Mouse (Mus musculus) lung, adult 2 months (tissue): ENCODE data around the gene AC109138.7. TPM values are rescaled to one million over a fixed set of nuclear protein-coding genes. Genes with fewer than 3 reads are reported as not detected.
A peak's percentile ranks its signal among the peaks of the same experiment; 100 is the strongest.

Experiments used
- DNase-seq: peaks from one replicate; pipeline ENCODE4 v3.0.0; 2022
- H3K4me1 ChIP-seq: fragments of 200-500 bp; 2 replicates; pipeline ENCODE4 v1.6.1; 2011; ENCODE audit warnings: low read length; ENCODE audit not compliant: control insufficient read depth, insufficient read depth
- H3K4me3 ChIP-seq: fragments of 200-500 bp; replicated peaks from 2 replicates; pipeline ENCODE3; 2011; ENCODE audit warnings: low read depth, mild to moderate bottlenecking, control low read depth, low read length; ENCODE audit errors: extremely low read depth
- CTCF ChIP-seq: fragments of 200-500 bp; IDR thresholded peaks from 2 replicates; pipeline ENCODE4 v1.5.1; 2011; ENCODE audit warnings: mild to moderate bottlenecking, low read length, control low read depth; ENCODE audit not compliant: insufficient read depth
- POLR2A ChIP-seq: fragments of 200-500 bp; IDR thresholded peaks from 2 replicates; pipeline ENCODE4 v1.6.1; 2011; ENCODE audit warnings: low read depth, mild to moderate bottlenecking, control low read depth, low read length, borderline replicate concordance; ENCODE audit errors: extremely low read depth
- WGBS: fragments of 180-500 bp; shearing (Covaris S2); methylation state at CpG from one replicate; pipeline ENCODE4 v1.1.7; 2018; 5-methylcytosine and 5-hydroxymethylcytosine counted together
- polyA plus RNA-seq: library from polyadenylated mRNA; depleted of rRNA; stranded (reverse); fragments of >200 nt; gene quantifications from 2 replicates; pipeline ENCODE4 v1.2.3, GENCODE M21; 2012

Gene AC109138.7
- polyA plus RNA-seq, 1 experiment: not detected

DNA sequence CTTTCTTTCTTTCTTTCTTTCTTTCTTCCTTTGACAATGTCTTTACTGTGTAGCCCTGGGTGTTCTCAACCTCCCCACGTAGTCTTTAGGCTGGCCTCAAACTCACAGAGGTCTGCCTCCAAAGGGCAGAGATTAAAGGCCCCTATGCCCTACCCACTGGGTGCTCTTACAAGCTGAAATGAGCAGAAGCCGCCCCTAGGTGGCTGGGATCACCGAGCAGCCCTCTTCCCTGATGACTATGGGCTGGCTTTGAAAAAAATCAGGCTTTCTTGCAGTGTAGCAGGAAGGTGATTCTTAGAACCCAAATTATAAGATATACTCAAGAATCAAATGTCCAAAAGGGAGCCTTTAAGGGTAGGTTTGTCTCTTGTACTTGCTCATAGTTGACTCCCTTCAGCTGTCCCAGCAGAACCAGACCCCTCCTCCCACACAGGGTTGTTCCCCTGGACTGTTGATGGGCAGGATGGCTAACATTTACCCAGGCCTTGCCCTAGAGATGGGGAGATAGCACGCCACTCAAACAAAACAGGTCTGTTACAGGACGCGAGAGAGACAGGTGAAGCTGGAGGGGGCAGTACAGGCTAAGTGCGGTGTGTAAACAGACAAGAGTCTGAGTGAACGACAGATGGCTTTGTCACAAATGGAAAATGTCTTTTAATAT is 47.0 kb downstream of the AC109138.7 start:
- TF ChIP-seq CTCF (no peak), POLR2A (no peak)
- H3K4me1 ChIP-seq: no peaks in the 10 kb centered on the region; the same call in 1 of the 2 replicates
- DNase-seq: no peak
- H3K4me3 ChIP-seq: no peak overlapping the region
- 63% methylated on average over 8 of the region's 8 CpGs for WGBS

DNA sequence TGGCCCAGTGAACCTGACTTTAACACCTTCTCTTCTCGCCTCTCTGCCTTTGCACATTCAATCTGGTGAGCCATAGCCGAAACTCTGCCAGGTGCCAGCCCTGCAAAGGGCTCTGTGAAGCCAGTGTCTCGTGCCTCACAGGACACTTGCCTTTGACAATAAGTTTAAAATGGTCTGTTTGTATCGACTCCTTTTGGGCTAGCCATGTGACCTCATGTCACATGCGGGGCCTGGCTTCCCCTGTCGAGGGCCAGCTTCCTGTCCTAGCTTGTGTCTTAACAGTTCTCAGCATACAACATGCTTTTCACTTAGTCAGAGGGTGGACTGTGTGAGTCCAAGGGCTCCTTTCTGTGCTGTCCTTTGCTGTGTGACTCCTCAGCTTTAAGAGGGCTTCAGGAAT is 48.6 kb downstream of the AC109138.7 start:
- WGBS: 51% methylated on average over 6 of the region's 6 CpGs
- DNase-seq: no peak

DNA sequence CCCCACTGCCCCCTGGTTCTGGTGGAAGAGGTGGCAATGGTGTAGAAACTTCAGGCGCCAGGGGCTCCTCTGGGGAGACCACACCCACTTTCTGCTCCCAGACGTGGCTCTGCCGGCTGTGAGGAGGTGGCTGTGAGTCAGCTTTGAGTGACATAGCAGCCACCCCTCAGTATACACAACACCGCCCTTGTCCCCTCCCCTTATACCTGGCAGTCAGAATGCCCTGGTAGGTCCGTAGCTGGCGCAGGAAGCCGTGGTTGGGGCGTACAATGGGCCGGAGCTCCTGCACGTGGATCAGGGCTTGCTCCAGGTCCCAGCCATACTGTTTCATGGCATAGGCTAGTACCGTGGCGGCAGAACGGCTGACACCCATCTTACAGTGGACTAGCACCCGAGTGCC is 49.5 kb downstream of the AC109138.7 start:
- Histone ChIP-seq H3K4me3 (no peak overlapping the region), H3K4me1 (peaks cover 4% of the 10 kb centered on the region)
- no peak for TF ChIP-seq POLR2A
- no peak for TF ChIP-seq CTCF
- 69% methylated on average over 14 of the region's 14 CpGs for WGBS
- no peak for DNase-seq

More for the DNA sequence above, 48.6 kb downstream of the AC109138.7 start:
- no peak overlapping the region for H3K4me3 ChIP-seq
- TF ChIP-seq POLR2A (no peak), CTCF (no peak)
- no peaks in the 10 kb centered on the region for H3K4me1 ChIP-seq

GRCm38 (mm10) chr19:4264171-4264780 is 50.1 kb downstream of the AC109138.7 start:
- DNase-seq: no peak
- Histone ChIP-seq H3K4me1 (peaks cover 4% of the 10 kb centered on the region), H3K4me3 (no peak overlapping the region)
- WGBS: 92% methylated on average over 6 of the region's 6 CpGs
- no peak for TF ChIP-seq CTCF
- no peak for TF ChIP-seq POLR2A

DNA sequence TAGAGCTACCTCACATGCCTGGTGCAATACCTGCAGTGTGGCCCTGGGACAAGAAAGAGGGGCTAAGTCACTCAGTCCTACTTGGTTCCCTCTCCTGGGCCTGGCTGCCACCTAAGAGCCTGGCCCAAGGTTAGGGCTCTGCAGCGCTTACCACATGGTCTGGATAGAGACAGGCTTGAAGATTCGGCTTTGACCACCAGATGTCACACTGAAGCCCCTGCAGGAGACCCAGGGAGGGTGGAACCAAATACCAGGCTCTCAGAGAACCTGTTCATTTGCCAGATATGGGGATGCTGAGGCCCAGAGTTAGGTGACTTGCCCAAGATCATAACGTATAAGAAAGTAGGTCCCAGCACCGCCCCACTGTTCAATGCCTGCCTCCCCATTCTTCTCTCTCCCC is 51.8 kb downstream of the AC109138.7 start:
- 72% methylated on average over 4 of the region's 4 CpGs for WGBS
- no peak for TF ChIP-seq POLR2A
- TF ChIP-seq CTCF: no peak
- Histone ChIP-seq H3K4me1 (peaks cover 6% of the 10 kb centered on the region), H3K4me3 (no peak overlapping the region)
- no peak for DNase-seq

DNA sequence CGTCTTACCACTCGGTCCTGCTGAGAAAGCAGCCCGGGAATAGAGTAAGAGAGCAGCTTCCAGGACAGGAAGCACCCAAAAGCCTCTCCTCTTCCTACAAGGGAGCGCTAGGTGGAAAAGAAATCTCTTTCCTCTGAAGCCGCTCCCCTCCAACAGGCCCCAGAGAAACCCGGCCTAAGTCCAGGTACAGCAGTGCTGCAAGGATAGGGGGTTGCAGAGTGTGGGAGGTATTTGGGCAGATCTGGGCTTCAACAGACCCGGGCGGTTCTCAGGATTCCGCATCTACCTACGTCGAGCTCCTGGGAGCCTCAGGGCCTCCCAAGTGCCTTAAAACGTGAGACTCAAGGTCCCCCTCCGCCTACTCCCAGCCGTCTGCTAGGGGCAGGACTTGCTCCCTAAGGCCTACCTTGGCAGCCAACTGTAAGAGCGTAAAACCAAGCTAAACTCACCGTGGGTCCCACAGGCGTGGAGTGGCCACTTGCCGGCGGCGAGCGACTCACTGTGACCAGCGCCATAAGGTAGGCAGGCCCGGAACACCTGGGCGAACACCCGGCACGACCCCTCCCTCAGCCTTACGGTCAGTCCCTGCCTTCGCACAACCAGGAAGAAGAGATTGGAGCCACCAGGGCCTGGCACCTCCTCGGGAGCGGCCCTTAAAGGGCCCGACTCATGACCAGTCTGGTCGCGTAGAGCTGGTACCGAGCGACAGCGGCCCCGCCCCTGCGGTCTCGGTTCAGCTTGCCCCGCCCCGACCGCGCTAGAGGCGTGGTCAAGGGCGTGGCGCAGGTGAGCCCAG is 54.6 kb downstream of the AC109138.7 start, which contains the start of gene Ssh3:
Ssh3 (minus strand) TSS at position 615 of the 796 bp plus-strand sequence.
- WGBS: 11% methylated on average over 46 of the region's 46 CpGs

GRCm38 (mm10) chr19:4270187-4270586 is 56.0 kb downstream of the AC109138.7 start:
- TF ChIP-seq POLR2A (no peak), CTCF (no peak)
- no peak overlapping the region for H3K4me3 ChIP-seq
- H3K4me1 ChIP-seq: peaks cover 6% of the 10 kb centered on the region
- DNase-seq: no peak
- 72% methylated on average over 6 of the region's 6 CpGs for WGBS

More for the DNA sequence above, 54.6 kb downstream of the AC109138.7 start, which contains the start of gene Ssh3:
- no peak for TF ChIP-seq CTCF
- peak; percentile 59; the same call in 1 of the 2 replicates for TF ChIP-seq POLR2A
- H3K4me3 ChIP-seq: peak within 1 kb of the TSS; percentile 91
- H3K4me1 ChIP-seq: peaks cover 6% of the 10 kb centered on the region
- peak; percentile 82 for DNase-seq

DNA sequence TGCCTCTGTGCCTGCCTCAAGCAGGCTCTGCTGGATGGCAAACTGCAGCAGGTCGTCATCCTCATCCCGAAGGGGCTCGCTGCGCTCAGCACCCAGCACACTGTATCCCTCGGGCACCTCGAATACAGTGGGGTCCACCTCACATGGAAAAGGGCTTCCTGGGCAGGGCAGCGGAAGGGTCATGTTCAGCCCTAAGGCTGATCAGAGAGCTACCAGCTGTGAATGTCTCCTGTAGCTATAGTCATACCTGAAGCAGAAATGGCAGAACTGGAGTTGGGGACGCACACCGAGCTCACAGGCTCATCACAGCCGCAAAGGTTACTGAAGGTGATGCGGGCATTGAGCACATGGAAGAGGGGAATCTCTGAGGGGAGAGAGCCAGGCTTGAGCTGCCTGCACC is 56.8 kb downstream of the AC109138.7 start:
- H3K4me1 ChIP-seq: peaks cover 6% of the 10 kb centered on the region
- TF ChIP-seq POLR2A (no peak), CTCF (no peak)
- H3K4me3 ChIP-seq: no peak overlapping the region
- DNase-seq: no peak
- 95% methylated on average over 11 of the region's 11 CpGs for WGBS

GRCm38 (mm10) chr19:4279487-4279886 is 65.3 kb downstream of the AC109138.7 start:
- 98% methylated on average over 1 of the region's 1 CpGs for WGBS
- H3K4me3 ChIP-seq: no peak overlapping the region
- DNase-seq: no peak
- no peak for TF ChIP-seq POLR2A
- TF ChIP-seq CTCF: peak; percentile 7; the same call in 1 of the 2 replicates
- peaks cover 3% of the 10 kb centered on the region; the same call in 1 of the 2 replicates for H3K4me1 ChIP-seq
